Mouse (Mus musculus) urinary bladder, postnatal 25 days (tissue): ENCODE measurements around the gene Itih5.
A peak's percentile ranks its signal among the peaks of the same experiment; 100 is the strongest.

Source experiments
- DNase-seq: peaks from one replicate; pipeline ENCODE4 v3.0.0; 2022; ENCODE audit warnings: low spot score

The Itih5 gene

DNA sequence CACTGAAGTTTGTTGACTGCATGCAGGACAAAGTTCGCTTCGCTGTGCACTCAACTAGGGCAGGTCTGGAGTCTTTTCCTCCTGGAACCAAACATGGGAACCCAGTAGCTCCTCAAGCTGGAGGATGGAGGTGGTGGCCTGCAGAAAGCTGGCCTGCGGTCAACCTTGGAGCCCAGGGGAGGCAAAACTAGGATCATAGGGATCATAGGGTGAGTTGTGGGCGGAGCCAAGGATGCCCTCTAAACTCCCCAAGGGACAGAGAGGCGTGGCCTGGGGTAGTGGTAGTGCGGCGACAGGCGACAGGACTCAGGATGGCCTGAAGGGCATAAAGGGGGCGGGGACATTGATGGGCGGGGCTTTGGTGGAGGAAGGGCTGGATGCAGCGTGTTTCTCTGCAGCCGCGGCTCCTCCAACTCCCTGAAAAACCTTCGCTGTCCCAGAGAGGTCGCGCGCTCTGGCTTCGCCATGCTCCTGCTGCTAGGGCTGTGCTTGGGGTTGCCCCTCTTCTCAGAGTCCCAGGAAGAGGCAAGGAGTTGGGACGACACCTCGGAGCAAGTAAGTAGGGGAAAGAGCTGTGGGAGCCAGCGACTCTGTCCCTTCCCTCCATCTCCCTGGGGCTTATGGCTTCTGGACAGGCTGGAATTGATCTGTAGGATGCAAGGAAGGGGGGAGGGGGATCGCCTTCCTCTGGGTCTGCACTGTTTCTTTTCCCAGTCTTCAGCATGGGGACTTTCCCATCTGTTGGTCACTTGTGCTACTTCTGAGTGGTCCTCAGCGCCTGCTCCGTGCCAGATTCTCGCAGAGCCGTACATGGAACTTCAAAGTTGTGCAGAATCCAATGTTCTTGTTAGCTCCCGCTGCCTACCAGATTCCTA is at the start of gene Itih5:
Itih5 (plus strand) TSS at position 371 of the 875 bp plus-strand sequence.
- peak; percentile 37 for DNase-seq

DNA sequence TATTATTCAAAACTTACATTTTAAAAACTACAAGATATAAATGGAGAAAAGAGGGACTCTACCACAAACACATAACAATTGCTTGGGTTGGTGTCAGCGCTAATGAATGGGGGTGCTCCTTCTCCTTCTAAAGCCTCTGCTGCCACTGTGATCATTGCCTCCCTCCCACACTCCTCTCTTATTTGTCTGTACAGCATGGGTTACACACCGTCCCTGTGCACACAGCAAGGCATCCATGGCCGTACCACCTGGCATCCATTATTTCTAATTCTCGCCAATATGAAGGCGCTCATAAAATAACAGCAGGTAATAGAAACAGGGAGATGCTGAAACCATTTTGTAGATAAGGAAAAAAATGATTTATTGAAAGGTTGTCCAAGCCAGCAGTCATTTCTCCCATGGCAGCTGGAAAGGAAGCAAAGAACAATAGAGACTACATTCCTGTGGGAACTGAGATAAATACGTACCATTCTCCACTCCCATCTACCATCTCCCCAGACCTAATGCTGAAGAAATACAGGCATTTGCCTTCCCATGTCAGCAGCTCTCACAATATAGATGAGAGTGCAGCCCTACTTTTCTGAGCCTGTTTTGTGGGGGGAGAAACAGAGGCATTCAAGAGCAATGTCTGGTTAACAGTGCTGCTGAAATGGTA is 44.7 kb upstream of the Itih5 start:
- no peak for DNase-seq

DNA sequence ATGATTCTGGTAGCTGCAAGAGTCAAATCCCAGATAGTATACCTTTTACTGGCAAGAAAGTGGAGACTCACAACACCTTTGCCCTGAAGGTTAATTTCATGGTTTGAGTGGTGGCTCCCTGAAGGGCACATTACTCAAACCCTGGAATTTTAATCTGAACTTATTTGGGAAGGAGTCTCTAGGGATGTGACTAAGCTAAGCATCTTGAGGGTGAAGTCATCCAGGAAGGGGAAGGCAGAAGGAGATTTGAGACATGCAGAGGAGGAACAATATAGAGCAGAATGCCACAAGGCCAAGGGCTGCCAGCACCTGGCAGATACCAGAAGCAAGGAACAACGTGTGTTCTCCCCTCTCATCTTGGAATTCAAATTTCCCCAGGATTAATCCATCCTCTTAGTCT is 34.6 kb upstream of the Itih5 start:
- DNase-seq, result no peak

DNA sequence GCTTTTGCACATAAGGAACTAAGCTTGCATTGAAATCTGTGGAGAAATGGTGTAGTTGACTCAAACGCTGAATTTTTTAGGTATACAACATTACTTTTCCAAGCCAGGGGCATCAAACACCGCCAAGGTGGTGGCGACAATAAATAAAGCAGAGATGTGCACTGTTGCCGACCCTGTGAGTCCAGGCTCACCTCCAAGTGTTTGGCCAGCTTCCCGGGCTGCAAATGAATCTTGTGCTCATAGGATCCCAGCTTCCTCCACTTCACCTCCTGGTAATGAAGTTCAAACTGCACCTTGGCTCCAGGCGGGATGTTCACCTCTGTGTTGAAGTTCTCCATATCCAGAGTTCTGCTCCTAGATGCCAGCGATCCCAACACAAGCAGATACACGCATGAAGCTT is 34.1 kb upstream of the Itih5 start:
- DNase-seq, result no peak

DNA sequence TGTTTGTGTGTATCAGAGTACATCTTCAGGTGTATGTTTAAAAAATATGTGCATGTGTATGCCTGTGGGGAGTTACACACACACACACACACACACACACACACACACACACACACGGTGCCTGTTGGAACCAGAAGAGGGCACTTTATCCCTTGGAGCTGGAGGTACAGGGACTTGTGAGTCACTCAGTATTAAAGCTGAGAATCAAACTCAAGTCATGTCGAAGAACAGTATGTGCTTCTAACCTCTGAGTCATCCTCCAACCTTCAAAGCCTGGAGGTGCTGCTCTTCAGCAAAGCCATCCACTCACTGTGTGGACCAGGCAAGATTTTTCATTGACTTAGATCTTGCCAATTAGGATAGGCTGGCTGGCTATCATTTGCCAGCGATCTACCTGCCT is 31.5 kb upstream of the Itih5 start:
- no peak for DNase-seq

DNA sequence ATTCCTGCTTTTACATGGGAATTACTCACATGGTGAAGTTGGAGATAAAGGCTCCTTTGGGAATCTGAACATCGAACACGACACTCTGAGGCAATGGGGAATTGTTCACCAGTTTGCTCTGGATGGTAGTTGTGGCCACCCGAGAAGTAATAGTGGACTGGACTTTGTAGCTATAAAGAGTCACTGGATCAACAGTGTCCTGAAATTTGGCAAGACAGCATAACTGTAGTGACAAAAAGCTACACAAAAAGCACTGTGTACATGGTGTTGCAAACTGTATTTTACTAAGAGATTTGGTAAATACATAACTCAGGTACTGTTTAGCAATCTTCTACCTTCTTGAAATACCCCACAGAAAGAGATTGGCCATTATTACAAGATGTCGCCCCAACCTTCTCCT is 27.2 kb upstream of the Itih5 start:
- no peak for DNase-seq

DNA sequence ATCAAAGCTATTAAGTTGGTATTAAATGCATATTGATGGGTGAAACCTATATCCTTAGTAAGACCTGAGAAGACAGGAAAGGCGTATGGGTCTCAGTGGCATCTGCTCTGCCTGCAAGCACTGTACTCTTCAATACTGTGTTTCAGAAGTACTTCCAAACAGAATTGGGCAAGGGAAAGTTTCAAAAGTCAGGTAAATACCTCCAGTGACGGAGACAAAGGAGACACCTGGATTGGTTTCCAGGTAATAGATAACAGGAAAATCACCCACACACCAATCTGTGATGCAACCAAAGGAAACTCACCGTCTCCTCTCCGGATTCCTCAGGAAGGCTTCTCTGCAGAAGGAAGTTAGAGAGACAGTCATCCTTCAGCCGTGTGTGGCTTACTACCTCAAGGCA is 25.9 kb upstream of the Itih5 start:
- DNase-seq, result no peak

DNA sequence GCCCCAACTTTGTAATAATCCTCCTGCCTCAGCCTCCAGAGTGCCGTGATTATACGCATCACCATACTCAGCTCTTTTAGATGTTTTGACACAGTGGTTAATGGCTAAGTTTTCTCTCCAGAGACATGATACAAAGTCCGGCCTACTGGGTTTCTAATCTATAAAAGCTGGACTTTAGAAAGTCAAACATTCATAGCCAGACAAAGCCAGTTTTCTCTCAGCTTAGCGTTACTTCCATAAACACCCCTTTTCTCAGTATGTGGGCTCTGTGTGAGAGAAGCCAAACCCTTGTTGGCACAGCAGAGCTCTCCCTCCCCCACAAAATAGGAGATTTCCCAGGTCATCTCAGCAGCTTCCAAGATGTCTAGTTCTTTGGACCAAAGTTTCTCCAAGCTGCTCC is 24.8 kb upstream of the Itih5 start:
- DNase-seq, result no peak

DNA sequence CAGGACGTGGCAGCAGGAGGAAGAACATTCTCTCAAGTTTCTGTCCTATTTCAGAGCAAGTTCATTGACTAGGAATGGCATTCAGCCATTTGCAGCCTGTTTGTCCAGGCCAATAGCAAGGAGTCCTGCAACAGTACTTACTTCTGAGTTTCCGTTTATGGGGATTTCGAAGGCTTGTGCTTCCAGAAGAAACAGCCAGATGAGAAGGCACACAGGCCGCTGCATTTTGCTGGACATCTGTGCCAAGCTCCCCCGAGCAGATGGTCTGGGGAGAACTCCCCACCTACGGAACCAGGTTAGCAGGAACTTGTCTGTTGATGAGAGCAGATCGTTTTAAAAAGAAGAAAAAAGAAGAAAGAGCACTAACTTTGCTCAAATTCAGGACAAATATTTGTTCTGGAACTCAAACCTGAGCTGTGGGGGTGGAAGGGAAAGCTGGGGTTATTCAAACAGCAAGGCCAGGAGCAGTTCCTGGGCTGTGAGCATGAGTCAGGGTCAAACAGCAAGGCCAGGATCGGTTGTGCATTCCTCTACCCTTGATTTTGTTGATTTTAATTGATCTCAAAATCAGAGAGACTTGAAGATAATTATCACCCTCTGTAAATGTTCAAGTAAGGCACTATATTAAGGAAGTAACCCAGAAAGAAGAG is 22.9 kb upstream of the Itih5 start:
- DNase-seq, result no peak

DNA sequence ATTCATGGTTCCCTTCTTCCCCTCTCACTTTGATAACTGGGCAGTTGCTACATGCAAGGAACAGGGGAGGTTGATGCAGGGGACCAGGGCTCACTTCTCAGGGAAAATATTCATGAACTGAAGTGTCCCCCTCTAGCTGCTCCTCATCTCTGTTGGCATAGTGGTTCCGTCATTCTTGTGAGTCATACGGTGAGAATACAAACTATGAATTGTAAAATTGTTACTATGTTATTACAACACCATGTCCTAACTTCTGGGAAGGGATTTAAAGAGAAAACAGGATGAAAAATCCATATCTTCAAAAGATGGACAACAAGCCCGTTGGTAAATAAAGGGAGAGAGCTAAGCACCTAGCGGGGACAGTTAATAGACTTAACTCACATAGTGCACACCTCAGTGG is 22.1 kb upstream of the Itih5 start, which contains the start of gene Itih2:
Itih2 (minus strand) TSS at position 101 of the 400 bp plus-strand sequence.
- no peak for DNase-seq

DNA sequence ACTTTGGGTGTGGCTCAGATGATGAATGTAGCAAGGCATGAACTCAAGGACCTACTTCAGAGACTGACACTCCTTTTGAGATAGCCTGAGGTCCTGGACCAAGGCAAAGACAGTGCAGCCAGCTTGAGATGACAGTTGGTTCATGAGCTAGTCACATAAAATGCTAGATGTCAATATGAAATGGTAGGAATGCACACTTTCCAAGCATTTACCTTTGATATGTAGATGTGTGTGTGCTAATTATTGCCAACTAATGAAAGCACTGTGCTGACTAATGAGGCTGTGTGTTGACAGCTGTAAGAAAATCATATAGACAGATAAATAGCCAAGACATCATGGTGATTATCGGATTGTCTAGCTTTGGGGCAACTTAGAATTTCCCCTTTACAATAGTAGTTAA is 21.2 kb upstream of the Itih5 start:
- DNase-seq, result no peak

DNA sequence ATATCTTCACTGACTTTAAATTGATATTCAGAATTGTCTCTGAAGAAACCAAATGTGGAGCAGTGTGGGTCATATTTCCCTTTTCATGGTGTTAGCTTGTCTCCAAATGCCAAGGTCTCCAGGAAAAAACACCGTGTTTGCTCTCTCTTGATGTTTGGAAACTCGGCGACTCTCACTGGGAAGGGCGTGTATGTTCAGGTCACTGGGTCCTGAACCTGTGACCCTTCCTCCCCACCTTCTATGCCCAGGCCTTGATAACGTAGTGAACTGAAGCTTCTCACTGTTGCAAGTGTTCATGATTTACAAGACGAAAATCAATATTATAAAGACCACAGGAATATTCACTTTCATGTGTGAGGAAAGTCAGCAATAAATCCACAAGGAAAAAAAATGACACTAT is 19.4 kb upstream of the Itih5 start:
- DNase-seq, result no peak

DNA sequence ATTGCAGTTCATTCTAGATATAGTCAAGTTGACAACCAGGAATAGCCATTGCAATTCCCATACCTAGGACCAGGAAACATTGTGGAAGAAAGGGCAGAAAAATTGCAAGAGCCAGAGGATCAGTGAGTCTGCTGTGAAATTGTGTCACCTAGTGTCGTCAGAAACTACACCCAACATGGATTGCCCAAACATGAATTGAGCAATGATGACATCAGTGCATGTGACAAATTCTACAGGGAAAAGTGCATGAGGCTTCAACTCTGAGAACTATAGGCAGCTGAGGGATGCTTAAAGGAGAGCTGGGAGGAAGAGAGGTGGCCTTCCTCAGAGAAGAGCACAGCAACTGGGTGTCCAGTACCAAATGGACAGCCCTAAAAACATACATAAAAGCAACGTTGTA is 16.1 kb upstream of the Itih5 start:
- DNase-seq, result no peak

DNA sequence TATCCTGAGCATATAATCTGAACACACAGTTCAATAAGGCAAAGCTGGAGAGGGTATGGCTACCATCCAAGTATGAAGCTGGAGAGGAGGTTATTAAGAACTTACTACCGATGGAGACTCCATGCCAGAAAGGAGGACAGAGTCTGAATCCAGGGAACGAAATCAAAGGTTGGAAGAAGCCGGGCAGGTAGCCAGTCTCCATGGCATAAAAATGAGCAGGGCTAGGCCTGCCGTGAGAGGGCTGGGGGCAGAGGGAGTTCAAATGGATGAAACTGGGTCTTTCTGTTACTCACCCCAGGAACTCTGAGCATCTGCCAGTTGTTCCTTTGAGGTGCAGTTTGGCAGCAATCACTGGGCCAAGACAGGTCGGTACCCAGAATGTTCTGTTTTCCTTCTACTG is 12.9 kb upstream of the Itih5 start:
- no peak for DNase-seq

DNA sequence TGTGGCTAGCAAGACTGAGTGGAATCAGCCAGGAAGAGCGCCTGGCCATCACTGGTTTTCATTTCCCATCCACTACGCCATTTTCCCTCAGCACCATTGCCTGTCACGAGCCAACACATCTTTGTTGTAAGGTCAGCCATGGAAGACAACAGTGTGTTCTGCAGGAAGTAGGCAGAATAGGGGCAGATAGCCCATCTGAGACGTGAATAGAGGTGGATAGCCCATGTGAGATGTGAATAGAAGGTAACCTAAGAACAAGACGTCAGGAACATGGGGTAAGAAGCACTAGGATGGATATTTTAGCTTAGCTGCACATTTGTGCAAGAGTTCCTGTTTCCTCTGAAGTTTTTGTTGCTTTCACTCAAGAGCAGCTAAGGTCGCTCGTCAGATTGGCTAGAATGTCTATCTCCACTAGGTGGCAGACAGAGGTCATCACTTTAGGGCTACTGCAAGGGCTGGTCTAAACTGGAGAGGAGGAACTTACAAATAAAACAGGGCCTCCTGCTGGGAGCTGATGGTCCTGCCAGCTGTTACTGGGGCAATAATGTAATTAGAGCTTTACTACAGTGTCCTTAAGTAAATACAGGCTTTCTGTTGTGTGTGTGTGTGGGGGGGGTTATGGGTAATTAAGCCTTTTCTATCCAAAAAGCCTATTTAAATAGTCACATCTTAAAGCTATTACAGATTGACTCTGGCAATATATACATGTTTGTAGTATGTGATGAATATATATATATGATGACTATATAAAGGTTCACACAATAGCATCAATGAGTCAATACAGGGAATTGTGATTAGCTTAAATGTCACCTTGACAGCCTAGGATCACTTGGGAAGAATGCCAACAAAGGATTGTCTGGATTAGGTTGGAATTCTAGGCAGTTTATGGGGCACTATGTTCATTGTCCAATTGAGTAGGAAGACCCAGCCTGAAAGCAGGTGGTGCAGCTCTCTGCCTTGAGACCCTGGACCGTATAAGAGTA is 10.6 kb upstream of the Itih5 start:
- peak; percentile 36 for DNase-seq

DNA sequence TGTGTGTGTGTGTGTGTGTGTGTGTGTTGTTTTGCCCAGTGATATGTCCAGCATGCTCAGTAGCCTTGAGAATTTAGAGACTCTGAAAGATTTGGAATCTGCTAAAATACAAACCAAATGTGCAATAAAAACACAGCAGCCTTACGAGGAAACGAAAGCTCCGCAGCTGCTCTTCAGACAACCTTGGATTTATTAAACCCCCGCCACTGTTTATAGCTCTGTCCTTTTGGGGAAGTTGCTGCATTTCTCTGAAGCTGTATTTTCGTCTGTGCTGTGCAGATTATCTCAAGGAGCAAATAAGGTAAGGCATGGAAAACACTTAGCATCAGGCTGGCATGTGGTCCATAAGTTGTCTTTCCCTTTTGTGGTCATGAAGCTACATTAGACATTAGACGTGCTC is 7.9 kb upstream of the Itih5 start:
- DNase-seq, result no peak

DNA sequence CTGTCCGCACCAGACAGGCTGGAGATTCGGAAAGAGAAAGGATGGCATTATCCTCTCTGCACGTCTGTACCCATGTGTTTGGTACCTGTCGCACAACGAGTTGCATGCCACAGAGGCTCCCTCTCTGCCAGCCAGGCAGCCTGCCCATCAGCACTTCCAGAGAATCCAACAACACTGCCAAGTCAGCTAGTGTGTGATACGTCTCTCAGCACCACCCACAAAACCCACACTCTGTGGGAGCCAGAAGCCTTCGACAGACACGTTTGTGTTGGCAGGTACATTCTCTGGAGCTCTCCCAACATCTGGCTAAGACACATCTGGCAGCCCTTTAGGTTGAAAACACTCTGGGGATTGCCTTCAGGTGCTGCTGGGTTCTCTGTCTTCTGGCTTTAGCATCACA is 6.2 kb upstream of the Itih5 start:
- no peak for DNase-seq

DNA sequence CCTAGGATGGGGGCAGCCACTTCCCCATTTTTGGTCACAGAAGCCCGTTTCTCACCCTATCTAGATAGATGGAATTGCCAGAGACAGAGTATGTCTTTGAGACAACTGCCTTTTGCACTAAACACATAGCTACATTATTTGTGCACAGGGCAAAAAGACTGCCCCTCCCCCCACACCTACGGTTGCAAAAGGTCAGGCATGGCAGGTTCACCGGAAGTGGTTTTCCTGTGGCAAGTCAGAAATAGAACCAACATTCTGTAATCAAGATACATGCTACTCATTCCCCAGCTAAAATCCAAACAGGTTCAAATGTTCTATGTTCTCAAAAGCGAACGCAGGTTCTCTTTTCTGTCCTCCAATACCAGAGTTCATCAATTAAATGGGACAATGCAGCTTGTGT is 781 bp upstream of the Itih5 start:
- DNase-seq, result no peak

DNA sequence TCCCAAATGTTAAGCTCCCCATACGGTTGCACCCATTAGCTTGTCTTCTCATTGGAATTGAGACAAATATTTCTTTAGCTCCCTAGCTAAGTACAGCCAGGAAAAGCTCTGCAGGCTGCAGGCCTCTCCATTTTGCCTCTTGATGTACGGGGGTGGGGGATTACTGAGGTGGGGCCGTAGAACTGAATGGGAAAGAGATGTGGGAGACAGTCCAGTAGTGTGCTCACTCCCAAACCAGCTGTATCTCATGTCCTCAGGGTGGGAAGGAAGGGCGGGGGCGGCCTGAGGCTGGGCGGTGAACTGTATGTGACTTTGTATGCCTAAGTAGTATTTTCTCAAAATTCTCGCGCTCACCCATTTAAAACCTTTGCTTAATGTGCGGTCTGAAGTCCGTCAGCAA is 3.8 kb downstream of the Itih5 start:
- no peak for DNase-seq

DNA sequence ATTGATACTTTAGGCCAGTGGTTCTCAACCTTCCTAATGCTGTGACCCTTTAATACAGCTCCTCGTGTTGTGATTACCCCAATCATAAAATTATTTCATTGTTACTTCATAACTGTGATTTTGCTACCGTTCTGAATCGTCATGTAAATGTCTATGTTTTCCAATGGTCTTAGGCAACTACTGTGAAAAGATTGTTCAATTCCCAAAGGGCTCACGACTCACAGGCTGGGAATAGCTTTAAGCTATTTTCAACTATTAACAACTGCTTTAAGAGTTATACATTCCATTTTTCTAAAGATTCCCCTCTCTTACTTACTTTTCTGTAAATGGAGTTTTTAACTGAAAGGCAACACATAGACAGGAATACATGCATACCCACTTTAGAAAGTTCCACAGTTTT is 8.6 kb downstream of the Itih5 start:
- no peak for DNase-seq

DNA sequence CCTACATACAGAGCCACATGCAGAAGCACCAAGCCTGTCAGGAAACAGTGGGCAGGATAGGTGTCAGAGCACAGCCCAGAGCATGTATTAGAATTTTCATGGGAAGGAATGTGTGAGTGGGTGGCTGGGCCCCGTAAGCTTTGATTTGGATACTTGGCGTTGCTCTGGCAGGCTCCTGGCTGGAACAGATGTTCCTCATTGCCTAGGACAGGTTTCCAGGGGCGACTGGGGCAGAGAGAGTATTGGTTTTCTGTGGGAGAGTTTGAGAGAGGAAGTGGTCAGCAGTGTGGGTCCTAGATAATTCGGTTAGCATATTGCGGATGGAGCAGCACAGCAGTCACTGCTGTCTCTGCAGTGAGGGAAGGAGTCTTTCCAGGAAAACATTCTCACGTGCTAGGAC is 13.3 kb downstream of the Itih5 start:
- no peak for DNase-seq

DNA sequence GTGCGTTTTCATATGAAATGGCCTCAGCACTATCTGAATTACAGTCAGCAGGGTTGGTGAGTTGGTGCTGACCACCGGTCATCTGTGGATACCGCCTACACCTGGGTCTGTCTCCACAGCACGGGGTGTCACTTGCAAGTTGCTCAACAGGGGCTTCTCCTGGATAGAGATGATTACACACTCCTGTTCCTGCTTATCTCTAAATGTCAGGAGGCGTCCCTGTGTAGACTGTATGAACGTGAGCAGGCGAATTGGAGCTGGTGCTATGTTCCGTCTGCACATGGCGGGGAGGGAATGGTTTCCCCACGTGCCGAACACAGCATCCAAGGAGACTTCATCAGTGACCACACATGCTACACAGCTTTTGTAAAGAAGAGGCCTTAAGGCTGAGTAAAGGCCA is 13.9 kb downstream of the Itih5 start:
- no peak for DNase-seq
